Mouse (Mus musculus) Muller cell, postnatal 12 days (primary cell): ENCODE results near the gene Gm15446.
"Not testable (repeated sequence)": the region's sequence is repeated elsewhere in the genome, so short reads cannot be mapped to it uniquely, and the experiment has no call there.

Source experiments
- DNase-seq: peaks from one replicate; pipeline ENCODE4 v3.0.0-alpha.2; 2015; ENCODE audit errors: inconsistent ontology term

Gm15446 gene

DNA sequence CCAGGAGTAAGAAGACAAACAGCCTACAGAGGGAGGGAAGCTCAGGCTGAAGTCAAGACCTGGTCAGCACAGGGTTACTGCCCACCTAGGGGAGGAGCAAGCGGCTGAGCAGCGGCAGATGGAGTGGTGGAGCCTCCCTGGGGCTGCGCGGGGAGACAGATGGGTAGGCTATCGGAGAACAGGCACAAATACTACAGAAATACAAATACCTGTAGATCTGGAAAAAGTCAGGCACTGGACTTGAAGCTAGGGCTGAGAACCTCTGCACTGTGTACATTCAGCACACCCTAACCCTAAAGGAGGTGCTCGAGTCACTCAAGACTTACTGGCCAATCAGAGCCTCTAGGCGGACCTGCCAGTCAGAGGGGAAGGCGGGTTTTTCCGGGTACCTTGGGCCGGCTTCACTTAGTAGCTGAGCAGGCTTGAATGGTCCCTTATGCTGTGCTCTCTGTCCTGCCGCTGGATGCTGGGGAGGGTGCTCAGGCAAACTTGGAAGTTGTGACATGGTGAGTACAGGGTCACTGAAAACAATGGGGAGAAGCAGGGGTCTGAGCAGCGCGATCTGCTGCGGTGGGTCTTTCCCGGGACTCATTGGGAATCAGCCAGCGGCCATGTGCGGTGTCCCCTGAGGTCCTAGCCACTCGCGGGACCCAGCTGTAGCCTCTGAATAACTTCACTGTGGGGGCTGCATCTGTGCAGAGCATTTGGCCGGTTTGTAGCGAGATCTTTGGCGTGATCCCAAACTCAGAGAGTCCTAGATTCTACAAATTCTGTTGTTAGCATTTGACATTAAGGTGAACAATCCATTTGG, at the start of gene Gm15446:
Gene Gm15446, plus strand, starts transcription at position 140 of the 811 bp plus-strand sequence.
- peak; percentile 86 for DNase-seq

DNA sequence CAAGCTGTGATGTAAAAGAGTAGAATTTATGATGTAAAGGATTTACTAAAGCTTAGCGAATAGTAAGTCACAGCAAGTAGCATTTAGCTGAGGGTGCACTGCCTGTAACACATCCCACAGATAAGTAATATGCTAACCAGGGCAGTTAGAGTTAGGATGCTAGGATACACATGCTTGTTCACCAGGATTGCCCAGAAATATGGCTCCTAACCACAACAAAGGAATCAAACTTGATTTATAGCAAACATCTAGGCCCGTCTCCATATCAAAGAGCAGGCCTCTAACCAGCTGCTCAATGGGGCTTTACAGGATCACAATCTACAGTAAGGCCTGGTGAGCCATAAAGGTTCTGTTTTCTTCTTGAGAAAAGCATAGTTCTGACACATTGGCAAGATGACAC, 929 bp downstream of the Gm15446 start:
- DNase-seq, result peak; percentile 5

DNA sequence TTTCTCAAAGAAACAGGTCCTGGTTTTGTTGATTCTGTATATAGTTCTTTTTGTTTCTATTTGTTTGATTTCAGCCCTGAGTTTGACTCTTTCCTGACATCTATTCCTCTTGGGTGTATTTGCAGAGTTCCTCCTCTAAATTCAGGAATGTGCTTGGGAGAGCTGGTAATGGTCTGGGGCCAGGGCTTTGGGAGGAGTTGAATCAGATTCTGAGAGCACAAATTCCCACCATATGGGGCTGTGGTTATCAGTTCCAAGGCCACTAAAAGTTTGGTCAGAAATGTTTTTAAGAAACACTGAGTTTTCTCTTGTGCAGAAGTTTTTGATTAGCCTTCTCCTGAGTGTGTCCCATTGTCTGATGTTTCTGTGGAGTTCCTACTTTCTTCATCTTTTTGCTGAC, 1.7 kb downstream of the Gm15446 start:
- DNase-seq, result peak; percentile 6

DNA sequence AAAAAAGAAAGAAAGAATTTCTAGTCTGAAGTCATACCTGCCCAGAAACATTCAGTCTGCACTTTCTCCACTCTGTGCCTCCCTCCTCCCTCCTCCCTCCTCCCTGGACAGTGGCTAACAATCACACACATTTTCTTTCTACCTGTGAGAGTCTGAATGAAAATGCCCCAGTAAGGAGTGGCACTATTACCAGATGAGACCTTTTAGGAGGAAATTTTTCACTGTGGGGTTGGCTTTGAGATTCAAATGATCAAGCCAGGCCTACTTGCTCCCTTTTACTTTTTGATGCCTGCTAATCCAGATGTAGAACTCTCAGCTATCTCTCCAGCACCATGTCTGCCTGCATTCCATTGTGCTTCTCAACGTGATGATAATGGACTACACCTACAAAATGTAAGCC, 27.1 kb downstream of the Gm15446 start:
- DNase-seq, result no peak

DNA sequence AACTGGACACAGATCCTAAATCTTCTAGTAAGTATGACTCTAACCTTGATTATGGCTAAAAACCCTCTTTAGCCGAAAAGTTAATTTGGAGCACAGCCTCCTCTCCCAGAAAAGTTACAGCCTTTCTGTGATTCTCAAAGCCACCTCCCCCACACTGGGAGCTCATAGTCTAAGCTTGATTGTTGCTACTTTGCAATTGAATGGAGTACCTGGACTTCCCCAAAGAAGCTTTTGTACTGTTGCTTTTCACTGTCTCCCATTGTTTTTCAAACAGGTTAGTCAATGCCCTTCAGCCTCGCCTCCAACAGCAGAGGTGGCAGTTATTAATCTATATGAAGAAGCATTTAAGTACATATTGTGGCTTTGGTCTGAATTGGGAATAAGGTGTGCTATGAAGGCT, 57.5 kb downstream of the Gm15446 start:
- DNase-seq, result not testable (repeated sequence)
